Mouse (Mus musculus): ENCODE data around the gene Man2a1. TPM values are rescaled to one million over a fixed set of nuclear protein-coding genes. Genes with fewer than 3 reads are reported as not detected.

Man2a1 gene
- polyA plus RNA-seq, 1 experiment from 2014 or later: 8.6 TPM

DNA sequence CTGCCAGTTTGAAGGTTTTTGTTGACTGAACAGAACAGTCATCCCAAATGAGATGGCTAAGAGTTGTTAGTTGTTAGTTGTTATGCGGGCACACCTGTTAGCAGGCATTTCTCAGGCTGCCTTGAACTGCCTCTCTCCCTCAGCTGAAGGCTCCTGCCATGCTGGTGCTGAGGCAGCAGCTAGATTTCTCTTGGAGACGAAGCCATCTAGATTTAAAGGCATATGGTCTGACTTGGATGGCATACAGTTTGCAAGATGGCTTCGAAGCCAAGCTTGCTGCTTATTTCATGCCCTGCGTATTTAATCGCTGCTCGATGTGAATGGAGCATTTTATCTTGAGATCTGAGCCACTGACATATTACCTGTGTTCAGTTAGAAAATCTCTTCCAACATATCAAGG lies 19.4 kb upstream of the Man2a1 start:
- no peaks in the 10 kb centered on the region for H3K27me3 ChIP-seq
- no peak overlapping the region for H3K9ac ChIP-seq
- no peak overlapping the region for H3K4me3 ChIP-seq (replicated peaks)
- no peaks in the 10 kb centered on the region for H3K9me3 ChIP-seq (replicated peaks)
- H3K27ac ChIP-seq: no peak overlapping the region
- H3K36me3 ChIP-seq: no peaks in the 10 kb centered on the region
- ATAC-seq (replicated peaks; ENCODE audit: low FRiP score): no peak
- 0 out of 2 replicates have a peak, but pooled peaks cover 2% of the 10 kb centered on the region for H3K4me1 ChIP-seq
- no peak overlapping the region for H3K4me2 ChIP-seq
- WGBS: 85% methylated on average over 6 of the region's 6 CpGs

DNA sequence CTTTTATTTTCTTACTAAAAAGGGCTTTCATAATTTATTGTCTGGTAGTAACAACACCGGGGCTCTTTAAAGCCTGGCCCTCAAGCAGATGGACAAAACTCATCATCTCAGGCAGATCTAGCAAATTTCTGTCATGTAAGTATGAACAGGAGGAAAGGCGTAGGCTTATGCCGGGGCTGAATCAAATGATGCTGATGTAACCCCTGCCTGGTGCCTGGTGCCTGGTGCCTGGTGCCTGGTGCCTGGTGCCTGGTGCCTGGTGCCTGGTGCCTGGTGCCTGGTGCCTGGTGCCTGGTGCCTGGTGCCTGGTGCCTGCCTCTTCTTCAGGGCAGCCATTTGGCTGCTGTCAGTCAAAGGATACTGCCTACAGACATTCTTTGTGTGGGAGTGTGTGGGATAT lies 18.6 kb upstream of the Man2a1 start:
- no peaks in the 10 kb centered on the region for H3K36me3 ChIP-seq

DNA sequence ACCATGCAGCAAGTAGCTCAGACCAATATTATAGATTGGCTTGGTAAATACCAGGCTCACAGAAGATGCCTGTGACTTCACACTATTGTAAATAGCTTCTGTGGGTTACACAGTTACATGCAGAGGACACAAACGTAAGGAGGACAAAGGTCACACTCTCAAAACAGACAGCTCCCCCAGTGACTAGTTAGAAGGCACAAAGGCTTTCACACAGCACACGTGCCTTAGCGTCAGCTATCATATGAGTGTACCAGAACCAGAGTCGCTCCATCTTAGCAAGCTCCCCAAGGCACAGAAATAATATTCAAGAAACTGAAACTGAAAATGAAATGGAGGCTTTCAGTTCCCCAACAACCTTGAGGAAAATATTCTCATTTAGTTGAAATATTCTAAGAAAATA lies 10.1 kb upstream of the Man2a1 start:
- H3K36me3 ChIP-seq: no peaks in the 10 kb centered on the region
- no peak overlapping the region for H3K9ac ChIP-seq
- no peak for ATAC-seq (replicated peaks; ENCODE audit: low FRiP score)
- no peak overlapping the region for H3K4me2 ChIP-seq
- no peak overlapping the region for H3K27ac ChIP-seq
- no peaks in the 10 kb centered on the region for H3K27me3 ChIP-seq
- H3K4me1 ChIP-seq: no peaks in the 10 kb centered on the region
- WGBS: 41% methylated on average over 4 of the region's 4 CpGs
- H3K9me3 ChIP-seq (replicated peaks): no peaks in the 10 kb centered on the region
- no peak overlapping the region for H3K4me3 ChIP-seq (replicated peaks)

More for the DNA sequence above, 18.6 kb upstream of the Man2a1 start:
- Histone ChIP-seq H3K9me3 (replicated peaks) (no peaks in the 10 kb centered on the region), H3K4me1 (0 out of 2 replicates have a peak, but pooled peaks cover 2% of the 10 kb centered on the region), H3K4me3 (replicated peaks) (no peak overlapping the region), H3K27me3 (no peaks in the 10 kb centered on the region), H3K4me2 (no peak overlapping the region), H3K9ac (no peak overlapping the region), H3K27ac (no peak overlapping the region)
- no peak for ATAC-seq (replicated peaks; ENCODE audit: low FRiP score)
- WGBS: 72% methylated on average over 3 of the region's 3 CpGs

GRCm38 (mm10) chr17:64591366-64591765 lies 9.2 kb upstream of the Man2a1 start:
- Histone ChIP-seq H3K9me3 (replicated peaks) (no peaks in the 10 kb centered on the region), H3K4me1 (no peaks in the 10 kb centered on the region), H3K27ac (no peak overlapping the region), H3K27me3 (no peaks in the 10 kb centered on the region), H3K36me3 (no peaks in the 10 kb centered on the region), H3K4me3 (replicated peaks) (no peak overlapping the region), H3K4me2 (no peak overlapping the region), H3K9ac (no peak overlapping the region)
- WGBS: 81% methylated on average over 10 of the region's 10 CpGs
- no peak for ATAC-seq (replicated peaks; ENCODE audit: low FRiP score)

GRCm38 (mm10) chr17:64592355-64592754 lies 8.2 kb upstream of the Man2a1 start:
- WGBS: 86% methylated on average over 2 of the region's 2 CpGs
- H3K27me3 ChIP-seq: no peaks in the 10 kb centered on the region
- H3K4me1 ChIP-seq: no peaks in the 10 kb centered on the region
- H3K9ac ChIP-seq: no peak overlapping the region
- H3K4me2 ChIP-seq: no peak overlapping the region
- no peak overlapping the region for H3K27ac ChIP-seq
- no peak overlapping the region for H3K4me3 ChIP-seq (replicated peaks)
- no peaks in the 10 kb centered on the region for H3K9me3 ChIP-seq (replicated peaks)
- ATAC-seq (replicated peaks; ENCODE audit: low FRiP score): no peak
- no peaks in the 10 kb centered on the region for H3K36me3 ChIP-seq

DNA sequence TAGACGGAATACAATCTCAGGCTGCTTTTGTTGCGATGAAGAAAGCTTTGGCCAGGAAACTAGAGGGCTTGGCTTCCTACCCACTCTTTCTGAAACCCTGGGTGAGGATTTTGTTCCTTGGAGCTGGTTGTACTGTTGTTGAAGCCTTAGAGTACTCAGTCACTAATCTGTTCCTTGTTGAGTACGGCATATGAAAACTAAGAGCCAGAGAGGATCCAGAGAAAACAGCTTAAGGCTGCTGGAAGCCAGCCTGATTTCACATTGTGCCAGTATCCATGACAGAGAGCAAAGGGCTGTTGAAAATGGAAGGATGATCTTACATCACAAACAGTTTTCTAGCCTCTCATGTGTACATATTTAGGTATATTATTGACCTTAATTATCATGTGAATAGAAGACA lies 7.7 kb upstream of the Man2a1 start:
- no peak overlapping the region for H3K4me2 ChIP-seq
- H3K4me3 ChIP-seq (replicated peaks): no peak overlapping the region
- no peak for ATAC-seq (replicated peaks; ENCODE audit: low FRiP score)
- H3K9ac ChIP-seq: no peak overlapping the region
- no peaks in the 10 kb centered on the region for H3K9me3 ChIP-seq (replicated peaks)
- no peak overlapping the region for H3K27ac ChIP-seq
- H3K36me3 ChIP-seq: no peaks in the 10 kb centered on the region
- 93% methylated on average over 3 of the region's 3 CpGs for WGBS
- H3K27me3 ChIP-seq: no peaks in the 10 kb centered on the region
- H3K4me1 ChIP-seq: no peaks in the 10 kb centered on the region

- H3K4me2 ChIP-seq: no peak overlapping the region
- ATAC-seq (replicated peaks; ENCODE audit: low FRiP score): no peak
- H3K9ac ChIP-seq: no peak overlapping the region
- no peak overlapping the region for H3K27ac ChIP-seq
- 92% methylated on average over 9 of the region's 9 CpGs for WGBS
- no peak overlapping the region for H3K4me3 ChIP-seq (replicated peaks)
- no peaks in the 10 kb centered on the region for H3K36me3 ChIP-seq
- H3K9me3 ChIP-seq (replicated peaks): no peaks in the 10 kb centered on the region
- no peaks in the 10 kb centered on the region for H3K27me3 ChIP-seq
- H3K4me1 ChIP-seq: peaks cover 18% of the 10 kb centered on the region
These were observed 2.8 kb upstream of the Man2a1 start for GRCm38 (mm10) chr17:64597770-64598169.

DNA sequence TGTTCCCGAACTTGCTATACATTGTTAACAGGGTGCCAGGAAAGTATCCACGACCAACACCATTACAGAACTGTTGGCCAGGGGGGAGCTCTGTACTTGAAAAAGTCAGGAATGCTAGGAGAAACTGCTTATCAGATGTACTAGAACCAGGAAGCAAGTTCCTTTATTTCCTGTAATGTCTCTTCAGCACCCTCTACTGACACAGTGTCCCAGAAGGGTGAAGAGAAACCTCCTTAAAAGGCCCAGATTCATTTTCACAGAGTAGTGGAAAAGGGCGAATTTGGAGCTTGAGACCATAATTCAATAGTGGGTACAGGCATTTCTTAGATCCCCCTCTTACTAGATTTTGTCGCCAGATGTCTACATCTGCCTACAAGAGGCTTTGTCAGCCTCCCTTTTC lies 620 bp upstream of the Man2a1 start:
- Histone ChIP-seq H3K4me2 (peak overlapping the region; percentile 75), H3K27me3 (no peaks in the 10 kb centered on the region), H3K36me3 (no peaks in the 10 kb centered on the region), H3K4me1 (peaks cover 38% of the 10 kb centered on the region), H3K4me3 (replicated peaks) (peak overlapping the region; percentile 95), H3K27ac (peak overlapping the region; percentile 91), H3K9me3 (replicated peaks) (no peaks in the 10 kb centered on the region), H3K9ac (peak overlapping the region; percentile 51)
- WGBS: 28% methylated on average over 4 of the region's 4 CpGs
- ATAC-seq (replicated peaks; ENCODE audit: low FRiP score): no peak

- H3K4me1 ChIP-seq: peaks cover 42% of the 10 kb centered on the region
- no peaks in the 10 kb centered on the region for H3K27me3 ChIP-seq
- no peaks in the 10 kb centered on the region for H3K36me3 ChIP-seq
- peak overlapping the region; percentile 94 for H3K9ac ChIP-seq
- peak overlapping the region; percentile 95 for H3K4me3 ChIP-seq (replicated peaks)
- WGBS: under 1% methylated on average over 71 of the region's 73 CpGs
- H3K9me3 ChIP-seq (replicated peaks): no peaks in the 10 kb centered on the region
- H3K4me2 ChIP-seq: peak overlapping the region; percentile 75
- ATAC-seq (replicated peaks; ENCODE audit: low FRiP score): peak; percentile 61
- H3K27ac ChIP-seq: peak overlapping the region; percentile 97
These were observed 685 bp downstream of the Man2a1 start for GRCm38 (mm10) chr17:64601091-64601750.

DNA sequence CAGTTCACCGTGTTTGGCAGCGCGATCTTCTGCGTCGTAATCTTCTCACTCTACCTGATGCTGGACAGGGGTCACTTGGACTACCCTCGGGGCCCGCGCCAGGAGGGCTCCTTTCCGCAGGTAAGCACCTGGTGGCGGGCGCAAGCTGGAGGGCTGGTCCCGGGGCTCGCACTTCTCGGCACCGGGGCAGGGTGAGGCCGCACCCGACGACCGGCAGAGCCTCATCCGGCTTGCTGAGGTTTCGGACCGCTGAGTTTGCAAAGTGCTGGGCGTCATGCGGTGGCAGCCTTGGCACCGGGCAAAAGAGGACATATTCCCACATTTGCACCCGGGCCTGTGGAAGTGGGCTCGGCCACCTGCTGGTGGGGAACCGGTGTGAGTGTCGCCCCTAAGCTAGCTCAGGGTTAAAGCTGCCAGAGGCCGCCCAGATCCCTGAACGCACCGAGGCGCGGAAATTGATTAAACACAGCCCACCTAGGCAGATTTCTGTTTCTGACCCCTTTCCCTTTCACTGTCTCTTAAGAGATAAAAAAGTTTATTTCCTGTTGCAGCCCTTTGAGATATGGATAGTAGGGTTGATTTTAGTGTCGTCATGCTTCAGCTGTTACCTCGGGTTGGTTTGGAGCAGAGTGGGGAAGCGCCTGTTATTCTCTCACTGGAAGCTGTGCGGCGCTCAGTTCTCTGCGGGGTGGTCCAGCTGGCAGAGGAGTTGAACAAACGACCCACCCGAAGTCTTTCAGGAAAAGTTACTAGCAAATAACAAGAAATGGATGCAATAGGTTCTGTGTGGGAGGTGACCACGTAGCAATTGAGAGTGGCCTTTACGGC lies 1.4 kb downstream of the Man2a1 start:
- Histone ChIP-seq H3K4me1 (peaks cover 42% of the 10 kb centered on the region), H3K27ac (peak overlapping the region; percentile 97)
- WGBS: under 1% methylated on average over 44 of the region's 44 CpGs

GRCm38 (mm10) chr17:64603134-64603533 lies 2.6 kb downstream of the Man2a1 start:
- ATAC-seq (replicated peaks; ENCODE audit: low FRiP score): no peak
- no peaks in the 10 kb centered on the region for H3K9me3 ChIP-seq (replicated peaks)
- H3K4me2 ChIP-seq: peak overlapping the region; percentile 75
- H3K9ac ChIP-seq: 0 out of 2 replicates have a peak overlapping the region, but pooled peaks have one; percentile 10
- peaks cover 44% of the 10 kb centered on the region for H3K4me1 ChIP-seq
- H3K27me3 ChIP-seq: no peaks in the 10 kb centered on the region
- H3K36me3 ChIP-seq: no peaks in the 10 kb centered on the region
- no peak overlapping the region for H3K27ac ChIP-seq
- peak overlapping the region; percentile 95 for H3K4me3 ChIP-seq (replicated peaks)
- 37% methylated on average over 9 of the region's 9 CpGs for WGBS

More for the DNA sequence above, 1.4 kb downstream of the Man2a1 start:
- no peaks in the 10 kb centered on the region for H3K27me3 ChIP-seq
- H3K36me3 ChIP-seq: no peaks in the 10 kb centered on the region
- peak overlapping the region; percentile 75 for H3K4me2 ChIP-seq
- H3K4me3 ChIP-seq (replicated peaks): peak overlapping the region; percentile 95
- H3K9me3 ChIP-seq (replicated peaks): no peaks in the 10 kb centered on the region
- 0 out of 2 replicates have a peak, but pooled peaks have one; percentile 52 for ATAC-seq (replicated peaks; ENCODE audit: low FRiP score)
- peak overlapping the region; percentile 94 for H3K9ac ChIP-seq

DNA sequence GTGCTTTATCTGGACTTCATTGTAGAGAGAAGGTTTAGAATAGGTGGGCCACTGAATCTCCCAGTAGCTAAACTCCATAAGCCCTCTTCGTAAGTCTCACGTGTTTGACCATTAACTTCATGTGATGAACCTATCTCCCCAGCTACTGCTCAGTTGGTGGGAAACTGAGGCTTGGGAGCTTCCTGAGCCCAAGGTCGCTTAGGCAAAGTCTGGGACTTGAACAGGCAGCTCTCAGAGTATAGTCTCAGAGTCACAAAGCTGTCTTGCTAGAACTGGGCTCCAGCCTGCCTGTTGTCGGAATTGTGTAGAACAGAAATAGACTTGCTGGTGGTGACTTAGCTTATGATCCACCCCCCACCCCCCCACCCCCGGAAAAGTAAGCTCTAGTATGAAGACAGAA lies 3.0 kb downstream of the Man2a1 start:
- Histone ChIP-seq H3K36me3 (no peaks in the 10 kb centered on the region), H3K4me3 (replicated peaks) (peak overlapping the region; percentile 95), H3K27ac (no peak overlapping the region), H3K9me3 (replicated peaks) (no peaks in the 10 kb centered on the region), H3K27me3 (no peaks in the 10 kb centered on the region), H3K9ac (no peak overlapping the region), H3K4me2 (peak overlapping the region; percentile 75), H3K4me1 (peaks cover 44% of the 10 kb centered on the region)
- no peak for ATAC-seq (replicated peaks; ENCODE audit: low FRiP score)
- 65% methylated on average over 5 of the region's 5 CpGs for WGBS

Data from kidney, embryonic 15.5 days (tissue).